Mouse (Mus musculus): ENCODE data around the gene Ctr9. TPM values are rescaled to one million over a fixed set of nuclear protein-coding genes. Genes with fewer than 3 reads are reported as not detected.

Ctr9 gene
- polyA plus RNA-seq, 1 experiment = 16.5 TPM

DNA sequence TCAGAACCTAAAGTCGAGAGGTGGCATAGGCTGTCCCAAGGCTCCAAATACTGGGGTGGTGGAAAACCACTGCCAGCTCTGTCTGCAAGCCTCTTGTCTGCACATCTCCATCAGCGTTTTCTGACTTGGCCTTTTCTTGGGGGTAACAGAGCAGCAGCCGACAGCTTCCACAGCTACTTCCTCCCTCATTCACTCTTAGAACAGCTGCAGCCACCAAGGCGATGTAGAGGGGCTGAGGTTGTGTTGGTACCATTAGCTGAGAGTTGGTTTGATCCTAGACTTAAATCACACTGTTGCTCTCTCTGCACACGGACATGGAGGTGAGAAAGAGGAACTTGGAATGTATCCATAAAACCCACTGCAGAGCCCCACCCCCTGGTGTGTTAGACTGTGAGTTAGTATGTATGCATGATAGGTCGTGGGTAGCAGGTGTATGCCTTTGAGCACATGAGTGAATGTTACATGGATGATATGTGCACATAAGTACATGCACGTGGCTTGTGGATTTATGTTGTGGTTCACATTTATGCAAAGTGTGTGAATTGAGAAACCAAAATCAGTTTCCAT, 14.6 kb upstream of the Ctr9 start:
- TF ChIP-seq TCF12 (IDR thresholded peaks at IDR 0.05; ENCODE audit: insufficient read depth, poor library complexity, severe bottlenecking) (no peak), MAX (IDR thresholded peaks at IDR 0.05; ENCODE audit: low read depth) (no peak), POLR2AphosphoS2 (IDR thresholded peaks at IDR 0.05; ENCODE audit: insufficient read length, low read depth) (no peak), MYOD1 (IDR thresholded peaks at IDR 0.05; ENCODE audit: control insufficient read depth in 1 of 3, insufficient read length in 2 of 3, low read depth in 2 of 3) (no peak), USF1 (IDR thresholded peaks at IDR 0.05; ENCODE audit: low read depth) (no peak), SRF (IDR thresholded peaks at IDR 0.05; ENCODE audit: control insufficient read depth, insufficient read length, low read depth) (no peak), CEBPB (IDR thresholded peaks at IDR 0.05; ENCODE audit: insufficient read depth, poor library complexity, severe bottlenecking) (no peak), E2F4 (IDR thresholded peaks at IDR 0.05; ENCODE audit: insufficient read depth) (no peak), TCF3 (IDR thresholded peaks at IDR 0.05; ENCODE audit: insufficient read length, low read depth) (no peak), MYOG (IDR thresholded peaks at IDR 0.05; ENCODE audit: control insufficient read depth in 1 of 3, insufficient read depth in 1 of 3, insufficient read length in 2 of 3, low read depth in 2 of 3) (no peak), POLR2A (IDR thresholded peaks at IDR 0.05; ENCODE audit: insufficient read length, low read depth) (no peak), REST (IDR thresholded peaks at IDR 0.05; ENCODE audit: insufficient read depth, insufficient read length) (no peak)
- no peak overlapping the region for H3K4me3 ChIP-seq
- no peaks in the 10 kb centered on the region for H3K36me3 ChIP-seq (ENCODE audit: control insufficient read depth, insufficient read depth)
- no peak overlapping the region for H3K4me2 ChIP-seq (ENCODE audit: low read depth)
- no peak overlapping the region for H3ac ChIP-seq (ENCODE audit: control insufficient read depth, insufficient read length)
- H3K79me2 ChIP-seq (ENCODE audit: control insufficient read depth, insufficient read depth) = no peaks in the 10 kb centered on the region
- H3K27me3 ChIP-seq (ENCODE audit: control insufficient read depth, insufficient read depth, insufficient read length) = peaks cover 13% of the 10 kb centered on the region

GRCm38 (mm10) chr7:111014893-111015292, 13.9 kb upstream of the Ctr9 start:
- H3K27me3 ChIP-seq (ENCODE audit: control insufficient read depth, insufficient read depth, insufficient read length) = peaks cover 13% of the 10 kb centered on the region
- H3K4me2 ChIP-seq (ENCODE audit: low read depth) = no peak overlapping the region
- H3K36me3 ChIP-seq (ENCODE audit: control insufficient read depth, insufficient read depth) = no peaks in the 10 kb centered on the region
- no peak overlapping the region for H3K4me3 ChIP-seq
- H3ac ChIP-seq (ENCODE audit: control insufficient read depth, insufficient read length) = no peak overlapping the region
- no peaks in the 10 kb centered on the region for H3K79me2 ChIP-seq (ENCODE audit: control insufficient read depth, insufficient read depth)
- TF ChIP-seq CEBPB (IDR thresholded peaks at IDR 0.05; ENCODE audit: insufficient read depth, poor library complexity, severe bottlenecking) = no peak
- no peak for TF ChIP-seq USF1 (IDR thresholded peaks at IDR 0.05; ENCODE audit: low read depth)
- TF ChIP-seq REST (IDR thresholded peaks at IDR 0.05; ENCODE audit: insufficient read depth, insufficient read length) = no peak
- no peak for TF ChIP-seq SRF (IDR thresholded peaks at IDR 0.05; ENCODE audit: control insufficient read depth, insufficient read length, low read depth)
- TF ChIP-seq MYOG (IDR thresholded peaks at IDR 0.05; ENCODE audit: control insufficient read depth in 1 of 3, insufficient read depth in 1 of 3, insufficient read length in 2 of 3, low read depth in 2 of 3) = no peak

DNA sequence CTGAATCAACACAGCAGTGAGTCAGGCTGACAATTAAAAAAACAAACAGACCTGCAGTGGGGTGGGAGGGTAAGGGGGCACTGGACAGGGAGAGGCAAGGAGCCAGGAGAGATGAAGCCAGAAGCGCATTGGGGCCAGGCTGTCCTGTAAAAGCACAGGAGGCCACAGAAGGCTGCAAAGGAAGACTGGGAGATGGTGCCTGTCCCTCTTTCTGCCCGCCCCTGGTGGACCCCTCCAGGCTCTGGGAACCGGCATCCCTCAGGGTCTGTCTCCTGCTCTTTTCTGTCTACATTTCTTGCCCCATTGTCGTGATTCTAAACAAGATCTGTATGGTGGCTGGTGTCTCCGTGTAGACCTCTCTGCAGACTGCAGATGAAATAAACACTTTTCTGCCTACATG, 13.0 kb upstream of the Ctr9 start:
- H3K4me3 ChIP-seq = no peak overlapping the region
- no peaks in the 10 kb centered on the region for H3K79me2 ChIP-seq (ENCODE audit: control insufficient read depth, insufficient read depth)
- no peaks in the 10 kb centered on the region for H3K36me3 ChIP-seq (ENCODE audit: control insufficient read depth, insufficient read depth)
- TF ChIP-seq SRF (IDR thresholded peaks at IDR 0.05; ENCODE audit: control insufficient read depth, insufficient read length, low read depth) (no peak), MYOD1 (IDR thresholded peaks at IDR 0.05; ENCODE audit: control insufficient read depth in 1 of 3, insufficient read length in 2 of 3, low read depth in 2 of 3) (no peak), MYOG (IDR thresholded peaks at IDR 0.05; ENCODE audit: control insufficient read depth in 1 of 3, insufficient read depth in 1 of 3, insufficient read length in 2 of 3, low read depth in 2 of 3) (no peak), REST (IDR thresholded peaks at IDR 0.05; ENCODE audit: insufficient read depth, insufficient read length) (no peak), E2F4 (IDR thresholded peaks at IDR 0.05; ENCODE audit: insufficient read depth) (no peak), POLR2AphosphoS2 (IDR thresholded peaks at IDR 0.05; ENCODE audit: insufficient read length, low read depth) (no peak), TCF3 (IDR thresholded peaks at IDR 0.05; ENCODE audit: insufficient read length, low read depth) (no peak), POLR2A (IDR thresholded peaks at IDR 0.05; ENCODE audit: insufficient read length, low read depth) (no peak), USF1 (IDR thresholded peaks at IDR 0.05; ENCODE audit: low read depth) (no peak), MAX (IDR thresholded peaks at IDR 0.05; ENCODE audit: low read depth) (no peak), TCF12 (IDR thresholded peaks at IDR 0.05; ENCODE audit: insufficient read depth, poor library complexity, severe bottlenecking) (no peak), CEBPB (IDR thresholded peaks at IDR 0.05; ENCODE audit: insufficient read depth, poor library complexity, severe bottlenecking) (no peak)
- no peak overlapping the region for H3K4me2 ChIP-seq (ENCODE audit: low read depth)
- no peak overlapping the region for H3ac ChIP-seq (ENCODE audit: control insufficient read depth, insufficient read length)
- peaks cover 13% of the 10 kb centered on the region for H3K27me3 ChIP-seq (ENCODE audit: control insufficient read depth, insufficient read depth, insufficient read length)

DNA sequence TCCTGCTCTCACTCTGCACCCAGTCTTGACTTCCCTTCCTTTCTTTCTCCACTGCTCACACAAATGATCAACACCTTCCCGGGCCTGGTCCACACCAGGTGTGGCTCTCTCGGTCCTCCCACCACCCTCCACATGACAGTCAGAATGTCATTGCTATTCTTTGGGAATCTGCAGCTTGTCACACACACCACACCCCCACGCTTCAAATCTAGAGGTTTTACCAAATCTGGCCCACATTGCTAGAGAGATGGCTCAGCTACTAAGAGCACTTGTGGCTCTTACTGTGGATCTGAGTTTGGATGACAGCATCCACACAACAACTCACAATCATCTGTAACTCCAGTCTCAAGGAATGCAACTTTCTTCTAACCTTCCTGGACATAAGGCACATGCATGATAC, 11.8 kb upstream of the Ctr9 start:
- Histone ChIP-seq H3K36me3 (ENCODE audit: control insufficient read depth, insufficient read depth) (no peaks in the 10 kb centered on the region), H3K4me3 (no peak overlapping the region), H3ac (ENCODE audit: control insufficient read depth, insufficient read length) (no peak overlapping the region), H3K79me2 (ENCODE audit: control insufficient read depth, insufficient read depth) (no peaks in the 10 kb centered on the region), H3K27me3 (ENCODE audit: control insufficient read depth, insufficient read depth, insufficient read length) (peaks cover 13% of the 10 kb centered on the region), H3K4me2 (ENCODE audit: low read depth) (no peak overlapping the region)
- TF ChIP-seq POLR2A (IDR thresholded peaks at IDR 0.05; ENCODE audit: insufficient read length, low read depth) (no peak), CEBPB (IDR thresholded peaks at IDR 0.05; ENCODE audit: insufficient read depth, poor library complexity, severe bottlenecking) (no peak), POLR2AphosphoS2 (IDR thresholded peaks at IDR 0.05; ENCODE audit: insufficient read length, low read depth) (no peak), TCF3 (IDR thresholded peaks at IDR 0.05; ENCODE audit: insufficient read length, low read depth) (no peak), USF1 (IDR thresholded peaks at IDR 0.05; ENCODE audit: low read depth) (no peak), SRF (IDR thresholded peaks at IDR 0.05; ENCODE audit: control insufficient read depth, insufficient read length, low read depth) (no peak), TCF12 (IDR thresholded peaks at IDR 0.05; ENCODE audit: insufficient read depth, poor library complexity, severe bottlenecking) (no peak), MAX (IDR thresholded peaks at IDR 0.05; ENCODE audit: low read depth) (no peak)

- H3K79me2 ChIP-seq (ENCODE audit: control insufficient read depth, insufficient read depth) = no peaks in the 10 kb centered on the region
- H3K4me2 ChIP-seq (ENCODE audit: low read depth) = no peak overlapping the region
- no peak for TF ChIP-seq POLR2AphosphoS2 (IDR thresholded peaks at IDR 0.05; ENCODE audit: insufficient read length, low read depth)
- no peak for TF ChIP-seq E2F4 (IDR thresholded peaks at IDR 0.05; ENCODE audit: insufficient read depth)
These were observed 7.9 kb upstream of the Ctr9 start for GRCm38 (mm10) chr7:111020814-111021213.

More at GRCm38 (mm10) chr7:111020814-111021213, 7.9 kb upstream of the Ctr9 start:
- Histone ChIP-seq H3K36me3 (ENCODE audit: control insufficient read depth, insufficient read depth) (no peaks in the 10 kb centered on the region), H3K4me3 (no peak overlapping the region), H3ac (ENCODE audit: control insufficient read depth, insufficient read length) (no peak overlapping the region), H3K27me3 (ENCODE audit: control insufficient read depth, insufficient read depth, insufficient read length) (peaks cover 10% of the 10 kb centered on the region)

All from myocyte (in vitro differentiated cells).